Mouse (Mus musculus) brain, adult 2 months (tissue): ENCODE measurements around the gene Slc45a3.

Experiments
- DNase-seq: peaks from one replicate; pipeline ENCODE4 v3.0.0; 2011; ENCODE audit warnings: low read depth, low spot score

Gene Slc45a3

DNA sequence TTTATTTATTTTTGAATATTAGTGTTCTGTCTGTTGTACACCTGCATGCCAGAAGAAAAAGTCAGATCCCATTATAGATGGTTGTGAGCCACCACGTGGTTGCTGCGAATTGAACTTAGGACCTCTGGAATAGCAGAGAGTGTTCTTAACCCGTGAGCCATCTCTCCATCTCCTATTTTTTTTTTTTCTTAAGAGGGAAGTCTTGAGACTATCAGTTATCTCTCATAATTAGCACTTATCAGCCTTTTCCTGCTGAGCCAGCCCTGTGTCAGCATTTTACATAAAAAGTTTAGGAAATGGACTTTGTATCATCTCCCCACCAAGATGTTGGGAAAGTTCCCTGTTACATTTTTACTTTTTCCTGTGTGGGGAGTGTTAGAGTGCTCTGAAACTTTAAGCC, 59.3 kb downstream of the Slc45a3 start:
- DNase-seq = no peak

DNA sequence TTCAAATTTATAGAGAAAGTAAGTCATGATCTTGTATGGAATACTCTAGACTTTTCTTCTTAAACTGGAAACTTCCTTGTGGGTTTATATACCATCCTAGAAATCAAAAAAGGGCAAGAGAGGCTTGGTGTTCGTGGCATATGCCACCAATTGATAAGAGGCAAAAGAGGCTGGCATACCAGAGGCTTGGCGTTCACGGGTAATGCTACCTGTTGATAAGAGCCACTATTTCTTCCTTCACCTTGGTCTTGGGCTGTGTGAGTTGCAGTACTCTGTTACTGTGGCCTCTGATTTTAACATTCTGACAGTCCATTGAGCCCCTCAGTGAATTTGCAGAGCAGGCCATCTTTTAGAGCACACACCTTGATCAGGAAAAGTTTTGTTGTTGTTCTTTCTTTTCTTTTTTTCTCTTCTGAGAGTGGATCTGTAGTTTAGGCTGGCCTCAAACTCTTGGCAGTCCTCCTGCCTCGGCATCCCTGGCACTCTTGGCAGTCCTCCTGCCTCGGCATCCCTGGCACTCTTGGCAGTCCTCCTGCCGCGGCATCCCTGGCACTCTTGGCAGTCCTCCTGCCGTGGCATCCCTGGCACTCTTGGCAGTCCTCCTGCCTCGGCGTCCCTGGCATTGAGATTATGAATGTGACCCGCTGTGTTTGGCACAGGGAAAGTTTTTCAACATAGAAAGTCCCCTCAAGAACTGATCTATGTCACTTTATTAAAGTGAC, 64.3 kb downstream of the Slc45a3 start:
- DNase-seq = no peak

DNA sequence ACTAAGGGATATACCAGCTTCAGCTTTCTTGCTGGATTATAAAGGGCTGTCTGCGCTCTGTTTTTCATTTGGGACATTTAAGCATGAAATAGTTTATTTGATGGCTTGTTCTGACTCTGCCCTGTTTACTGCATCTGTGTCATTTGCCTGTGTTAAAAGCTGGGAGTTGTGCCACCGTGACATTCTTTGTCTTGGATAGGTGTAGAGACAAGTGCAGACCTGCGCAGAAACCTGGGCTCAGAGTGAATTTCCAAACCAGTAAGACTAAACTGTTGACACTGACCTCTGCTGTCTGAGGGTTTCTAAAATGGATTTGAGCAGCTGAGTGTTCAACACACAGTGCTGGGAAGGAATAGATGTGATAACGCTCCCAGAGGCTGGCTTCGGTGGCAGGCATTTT, 65.2 kb downstream of the Slc45a3 start:
- no peak for DNase-seq

DNA sequence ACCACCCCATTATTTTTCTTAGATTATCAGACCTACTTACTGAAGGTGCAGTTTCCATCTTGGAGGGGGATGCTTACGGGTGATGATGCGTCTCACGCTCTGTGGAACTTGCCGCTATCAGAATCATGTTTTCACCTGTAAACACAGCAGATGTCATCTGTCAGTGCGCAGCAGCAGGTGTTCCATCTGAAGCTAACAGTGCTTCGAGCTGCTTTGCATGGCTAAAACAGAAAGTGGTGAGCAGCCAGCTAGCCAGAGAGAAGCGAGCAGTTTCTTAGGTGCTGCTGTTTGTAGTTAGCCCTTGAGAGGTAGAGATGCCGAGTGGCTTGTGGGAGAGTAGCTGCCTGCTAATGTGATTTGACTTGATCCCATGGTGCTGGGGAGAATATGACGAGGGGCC, 65.6 kb downstream of the Slc45a3 start:
- no peak for DNase-seq

DNA sequence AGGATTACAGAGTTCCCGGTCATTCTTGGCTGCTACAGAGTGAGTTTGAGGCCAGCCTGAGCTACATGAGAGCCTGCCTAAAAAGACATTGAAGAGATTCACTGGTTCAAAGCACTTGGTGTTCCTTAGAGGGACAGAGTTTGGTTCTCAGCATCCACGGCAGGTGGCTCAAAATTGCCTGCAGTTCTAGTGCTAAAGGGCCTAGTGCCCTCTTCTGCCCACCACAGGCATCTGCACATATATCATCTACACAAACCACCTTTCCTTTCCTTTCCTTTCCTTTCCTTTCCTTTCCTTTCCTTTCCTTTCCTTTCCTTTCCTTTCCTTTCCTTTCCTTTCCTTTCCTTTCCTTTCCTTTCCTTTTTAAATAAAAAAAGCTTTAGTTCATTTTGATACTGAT, 67.8 kb downstream of the Slc45a3 start:
- peak; percentile 27 for DNase-seq

DNA sequence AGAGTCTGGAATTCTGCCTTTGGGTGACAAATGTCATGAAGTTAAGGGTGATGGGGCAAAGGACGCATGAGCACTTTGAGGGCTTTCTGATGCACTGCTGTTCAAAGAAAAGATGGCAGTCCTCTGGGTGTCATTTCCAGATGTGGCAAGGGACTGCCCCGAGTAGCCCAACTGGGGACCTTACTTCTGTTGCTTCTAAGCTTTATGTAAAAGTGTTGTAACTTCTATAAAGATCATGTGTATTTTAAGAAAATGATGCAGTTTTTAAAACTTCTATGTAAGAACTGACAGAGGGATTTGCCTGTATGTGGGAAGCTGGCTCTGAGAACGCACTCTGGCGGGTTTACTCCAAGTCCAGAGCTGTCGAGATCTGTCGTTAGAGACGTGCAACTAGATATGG, 69.4 kb downstream of the Slc45a3 start:
- DNase-seq = no peak
